Mouse (Mus musculus) CH12F3 (cell line): ENCODE results near the gene Fkbp14.

Experiments
- in situ Hi-C: fragments of 300-500 bp; cut with MboI; formaldehyde crosslinking; loops from 2 replicates; pipeline ENCODE4 v1.14.3; 2020; ENCODE audit warnings: low sequenced_read_pairs

Fkbp14 gene

DNA sequence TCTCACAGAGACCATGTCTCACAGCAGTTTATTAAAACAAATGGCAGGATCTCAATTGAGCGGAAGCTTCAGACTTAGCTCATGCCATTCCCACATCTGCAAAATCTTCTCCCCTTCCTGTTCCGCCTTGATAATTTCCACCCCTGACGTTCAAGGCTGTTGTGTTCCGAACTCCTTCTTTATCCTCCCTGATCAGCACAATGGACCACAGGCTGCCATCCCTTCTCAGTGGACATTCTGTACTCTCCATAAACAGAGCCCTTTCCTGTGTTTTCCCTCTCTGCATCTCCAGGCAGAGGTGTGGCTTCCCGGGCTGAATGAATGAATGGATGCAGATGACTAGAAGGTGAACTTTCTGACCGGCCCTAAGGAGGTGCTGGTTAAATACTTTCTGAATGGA is 5.3 kb downstream of the Fkbp14 start:
- in situ Hi-C loops, result loop anchor here (25.0 kb wide), 1 partner anchor 571 kb away; no protein-coding TSS in a partner anchor

DNA sequence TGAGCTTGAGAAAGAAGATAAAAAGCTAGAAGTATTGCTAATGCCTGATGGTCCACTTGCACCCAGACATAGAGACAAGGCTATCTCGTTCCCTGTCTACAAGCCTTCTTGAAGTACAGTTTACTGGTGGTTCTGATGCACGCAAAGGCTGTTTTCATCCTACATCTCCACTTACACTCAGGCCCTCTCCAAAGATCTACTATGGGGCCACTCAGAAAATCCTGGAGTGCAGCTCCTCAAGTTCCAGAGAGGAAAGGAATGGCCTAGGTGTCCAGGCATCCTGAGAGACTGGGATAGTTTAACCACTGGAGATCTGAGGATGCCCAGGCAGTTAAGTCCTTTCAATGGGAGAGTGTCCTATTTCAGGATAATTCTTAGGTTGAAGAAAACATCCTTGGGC is 6.4 kb downstream of the Fkbp14 start:
- in situ Hi-C loops, result loop anchor here (25.0 kb wide), 1 partner anchor 572 kb away; no protein-coding TSS in a partner anchor

DNA sequence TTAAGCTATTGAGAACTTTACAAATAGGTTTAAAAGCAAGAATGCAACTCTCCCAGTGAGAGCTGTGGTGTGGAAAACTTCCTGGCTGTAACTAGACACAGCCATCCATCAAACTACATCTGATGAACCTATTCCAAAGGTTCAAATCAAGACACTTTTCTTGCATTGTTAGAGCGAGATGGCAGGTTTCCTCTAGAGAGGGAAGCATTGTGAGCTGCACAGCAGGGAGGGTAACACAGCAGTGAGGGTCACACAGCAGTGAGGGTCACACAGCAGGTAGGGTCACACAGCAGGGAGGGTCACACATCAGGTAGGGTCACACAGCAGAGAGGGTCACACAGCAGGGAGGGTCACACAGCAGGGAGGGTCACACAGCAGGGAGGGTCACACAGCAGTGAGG is 8.9 kb downstream of the Fkbp14 start:
- in situ Hi-C loops, result loop anchor here (25.0 kb wide), 1 partner anchor 574 kb away; no protein-coding TSS in a partner anchor

DNA sequence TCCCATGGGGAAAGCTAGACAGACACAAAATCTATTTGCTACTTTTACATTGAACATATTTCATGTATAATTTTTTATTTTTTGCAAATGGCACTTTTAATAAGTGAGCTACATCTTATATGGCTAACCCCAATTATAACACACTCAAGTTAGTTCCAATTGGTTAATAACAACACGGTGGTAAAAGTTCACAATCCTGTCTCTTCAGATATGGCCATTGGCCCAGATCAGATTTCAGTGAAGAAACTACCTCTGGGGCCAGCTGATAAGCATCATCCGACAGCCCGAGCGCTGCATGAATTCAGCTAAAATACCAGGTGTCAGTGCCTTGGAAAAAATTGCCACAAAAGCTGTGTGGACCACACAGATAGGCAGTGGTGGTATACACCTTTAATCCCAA is 9.4 kb downstream of the Fkbp14 start:
- in situ Hi-C loops, result loop anchor here (25.0 kb wide), 1 partner anchor 575 kb away; no protein-coding TSS in a partner anchor

DNA sequence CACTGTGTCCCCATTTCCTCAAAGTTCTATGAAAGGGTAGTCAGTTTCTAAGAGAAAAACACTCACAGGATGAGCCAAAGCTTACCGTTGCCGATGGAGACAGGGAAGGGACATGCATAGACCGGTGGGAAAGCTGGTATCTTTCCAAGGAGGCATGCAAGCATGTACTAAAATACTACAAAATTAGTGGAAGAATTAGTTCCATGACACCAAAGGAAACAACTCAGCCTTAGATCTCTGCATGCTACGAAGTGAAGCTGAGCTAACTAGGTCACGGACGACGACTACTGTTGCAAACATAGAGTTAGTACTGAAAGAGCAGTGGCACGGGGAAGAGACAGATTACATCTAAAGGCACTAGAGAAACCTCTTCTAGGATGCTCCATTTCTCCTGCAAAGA is 10.2 kb downstream of the Fkbp14 start:
- in situ Hi-C loops, result loop anchor here (25.0 kb wide), 1 partner anchor 575 kb away; no protein-coding TSS in a partner anchor

DNA sequence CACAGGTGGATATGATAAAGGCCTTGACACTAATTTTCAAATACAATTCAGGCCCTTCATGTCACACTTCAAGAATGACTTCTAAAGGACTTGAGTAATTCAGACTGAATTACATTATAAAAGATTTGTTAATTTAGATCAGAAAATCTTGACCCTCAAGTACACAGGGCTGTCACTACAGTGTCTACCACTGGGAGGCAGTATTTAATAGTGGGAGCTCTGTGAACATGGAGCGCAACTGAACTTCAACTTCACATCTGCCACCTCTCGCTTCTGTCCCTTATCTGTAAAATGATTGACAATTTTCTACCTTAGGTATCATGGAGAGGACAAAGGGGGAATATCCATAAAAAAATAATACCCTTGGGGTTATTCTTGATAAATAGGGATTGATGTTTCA is 10.9 kb downstream of the Fkbp14 start:
- in situ Hi-C loops, result loop anchor here (25.0 kb wide), 1 partner anchor 576 kb away; no protein-coding TSS in a partner anchor

DNA sequence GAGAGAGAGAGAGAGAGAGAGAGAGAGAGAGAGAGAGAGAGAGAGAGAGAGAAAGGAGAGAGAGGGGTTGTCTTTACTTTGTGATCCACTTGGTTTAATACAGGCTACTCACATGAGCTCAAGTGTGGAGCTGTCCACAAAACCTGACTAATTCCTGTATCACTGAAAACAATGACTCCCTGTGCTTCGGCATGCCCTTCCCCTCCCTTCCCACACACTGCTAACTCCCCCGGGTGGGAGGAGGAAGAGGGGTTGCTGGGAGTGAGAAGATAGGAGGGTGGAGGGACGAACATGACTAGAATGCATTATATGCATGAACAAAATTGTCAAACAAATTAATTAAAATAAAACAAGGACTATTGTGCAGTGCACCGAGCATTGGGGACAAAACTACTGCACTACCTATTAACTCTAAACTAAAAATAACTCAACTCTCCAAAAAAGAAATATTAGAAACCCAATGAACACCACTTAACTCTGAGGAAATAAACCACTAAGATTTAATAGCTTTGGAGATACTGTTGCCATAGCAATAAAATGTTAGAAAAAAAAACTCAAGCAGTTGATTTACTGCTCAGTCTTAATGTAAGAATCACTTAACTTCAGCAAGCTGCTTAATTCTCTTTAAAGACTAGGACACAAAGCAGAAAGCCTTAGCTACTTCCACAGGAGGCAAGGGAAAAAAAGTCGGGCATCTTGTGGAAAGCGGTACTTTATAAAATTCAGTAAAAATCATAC is 23.7 kb downstream of the Fkbp14 start:
- in situ Hi-C loops, result no loop called here

DNA sequence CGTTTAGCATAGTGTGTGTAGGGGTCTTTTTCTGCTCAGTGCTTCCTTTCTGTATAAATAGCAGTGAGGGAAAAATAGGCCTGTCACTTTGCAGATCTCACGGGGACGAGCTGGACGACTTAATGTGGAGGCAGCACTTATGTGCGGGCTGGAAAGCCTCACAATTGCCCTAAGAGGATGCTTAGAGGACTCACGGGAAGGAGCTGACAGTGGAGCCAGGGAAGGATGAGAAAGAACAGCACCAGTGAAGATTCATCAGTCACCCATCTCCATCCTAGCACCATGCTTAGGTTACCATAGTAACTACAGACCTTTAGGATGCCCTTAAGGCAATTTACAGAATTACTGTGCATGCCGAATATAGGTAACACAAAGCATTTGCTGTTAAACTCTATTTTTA is 27.3 kb downstream of the Fkbp14 start:
- in situ Hi-C loops, result no loop called here

DNA sequence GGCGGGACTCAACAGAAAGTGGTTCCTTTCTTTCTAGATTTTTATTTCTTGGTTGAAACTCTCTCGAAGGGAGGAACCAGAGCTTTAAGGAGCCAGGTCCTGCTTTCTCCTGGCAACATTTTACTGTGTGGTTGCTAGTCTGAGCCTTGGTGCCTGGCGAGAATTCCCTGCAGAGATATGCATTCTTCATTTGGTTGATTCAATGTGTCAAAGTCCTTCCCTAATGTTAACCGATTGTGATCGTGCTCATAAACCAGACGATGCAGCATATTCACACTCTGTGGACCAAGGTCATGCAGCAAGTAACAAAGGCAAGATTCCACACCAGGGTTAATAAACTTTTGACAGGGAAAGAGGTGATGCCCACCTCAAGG is 30.6 kb downstream of the Fkbp14 start:
- in situ Hi-C loops, result no loop called here

DNA sequence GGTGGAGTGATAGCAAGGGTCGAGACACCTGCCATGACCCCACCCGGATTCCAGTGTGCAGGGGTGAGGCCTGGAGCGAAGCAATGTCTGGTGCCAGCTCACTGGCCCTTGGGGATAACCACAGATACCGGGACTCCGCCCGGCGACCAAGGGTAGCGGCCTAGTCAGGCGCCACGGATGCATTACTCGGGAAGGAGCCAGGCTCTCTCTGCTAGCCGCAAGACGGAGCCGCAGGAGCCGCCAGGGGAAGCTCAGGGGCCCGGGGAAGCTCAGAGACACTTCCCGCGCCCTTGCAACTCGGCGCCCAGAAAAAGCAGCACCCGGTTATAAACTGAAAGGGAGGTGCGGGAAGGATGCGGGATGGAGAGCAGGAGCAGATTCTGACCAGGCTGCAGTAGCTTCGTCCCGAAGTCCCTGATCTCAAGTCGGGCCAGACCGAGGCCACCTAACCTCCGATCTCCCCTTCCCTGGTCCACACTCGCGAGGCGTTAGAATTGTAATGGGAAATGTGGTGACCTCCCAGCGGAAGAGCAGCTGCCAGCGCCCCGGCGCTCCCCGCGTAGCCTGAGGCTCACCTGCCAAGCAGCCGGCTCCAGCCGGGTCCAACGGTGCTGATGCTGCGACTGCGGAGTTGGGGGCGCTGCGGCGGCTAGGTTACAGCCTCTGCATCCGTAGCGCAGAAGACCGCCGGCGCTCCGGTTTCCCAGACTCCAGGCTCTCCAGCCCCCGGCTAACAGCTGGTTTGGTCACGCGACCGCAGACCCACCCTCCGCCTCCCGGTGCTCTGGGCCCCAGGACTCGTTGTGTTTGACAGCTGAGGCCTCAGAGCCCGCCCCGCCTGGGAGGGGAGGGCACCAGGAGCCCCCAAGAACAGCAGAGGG is 31.2 kb downstream of the Fkbp14 start, which contains the start of gene Scrn1:
Gene Scrn1, minus strand, starts transcription at position 825 of the 881 bp plus-strand sequence.
- in situ Hi-C loops, result no loop called here

DNA sequence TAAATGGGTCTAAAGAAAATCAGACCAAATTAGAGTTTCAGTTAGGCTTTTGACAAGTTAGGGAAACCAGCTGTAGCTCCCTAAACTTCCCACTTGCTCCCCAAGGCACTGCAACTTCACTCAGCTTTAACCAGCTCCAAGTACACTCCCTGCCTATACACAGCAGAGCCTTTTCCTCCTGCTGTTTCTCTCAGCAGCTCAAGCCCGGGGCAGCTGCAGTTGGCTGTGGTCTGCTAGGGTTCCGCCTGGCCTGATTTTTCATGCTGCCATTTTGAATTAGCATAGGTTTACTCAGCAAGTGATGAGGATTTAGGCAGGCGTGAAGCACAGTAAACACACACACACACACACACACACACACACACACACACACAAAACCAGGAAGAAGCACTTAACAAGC is 32.1 kb downstream of the Fkbp14 start:
- in situ Hi-C loops, result no loop called here

DNA sequence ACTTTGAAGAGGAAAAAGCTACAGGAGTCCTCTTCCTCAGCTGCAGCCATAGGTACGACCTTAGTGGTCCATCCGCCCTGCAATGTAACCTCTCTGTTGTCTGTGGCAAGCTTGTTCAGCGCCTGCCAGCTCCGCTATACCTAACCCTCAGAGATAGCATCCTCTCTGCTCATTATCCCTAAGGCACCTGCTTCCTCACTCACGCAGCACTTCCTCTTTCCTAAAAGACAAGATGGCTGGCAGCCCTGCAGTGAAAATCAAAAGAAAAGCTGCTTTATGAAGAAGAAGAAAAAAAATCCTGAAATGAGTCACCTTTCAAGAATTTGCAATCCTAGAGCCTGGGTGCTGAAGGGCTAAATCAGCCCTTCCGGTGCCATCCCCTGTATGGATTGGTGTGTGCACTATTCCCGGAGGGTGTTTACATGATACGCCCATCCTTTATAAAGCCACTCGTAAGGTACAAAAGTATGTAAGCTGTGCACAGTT is 32.6 kb downstream of the Fkbp14 start:
- in situ Hi-C loops, result no loop called here

DNA sequence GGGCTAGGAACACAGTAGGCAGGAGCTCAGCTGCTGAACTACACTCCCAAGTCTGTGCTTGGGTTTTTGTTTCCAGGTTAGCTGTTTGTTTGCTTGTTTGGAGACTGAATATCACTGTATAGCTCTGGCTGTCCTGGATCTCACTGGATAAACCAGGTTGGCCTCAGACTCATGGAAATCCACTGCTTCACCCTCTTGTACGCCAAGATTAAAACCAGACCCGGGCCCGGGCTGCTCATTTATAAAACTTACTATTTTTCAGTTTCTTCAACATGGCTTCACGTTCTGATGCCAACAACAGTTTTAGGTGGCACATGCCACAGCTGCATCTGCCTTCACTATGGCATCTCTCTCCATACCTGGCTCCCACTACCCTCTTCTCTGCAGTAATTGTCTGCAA is 33.5 kb downstream of the Fkbp14 start:
- in situ Hi-C loops, result no loop called here

DNA sequence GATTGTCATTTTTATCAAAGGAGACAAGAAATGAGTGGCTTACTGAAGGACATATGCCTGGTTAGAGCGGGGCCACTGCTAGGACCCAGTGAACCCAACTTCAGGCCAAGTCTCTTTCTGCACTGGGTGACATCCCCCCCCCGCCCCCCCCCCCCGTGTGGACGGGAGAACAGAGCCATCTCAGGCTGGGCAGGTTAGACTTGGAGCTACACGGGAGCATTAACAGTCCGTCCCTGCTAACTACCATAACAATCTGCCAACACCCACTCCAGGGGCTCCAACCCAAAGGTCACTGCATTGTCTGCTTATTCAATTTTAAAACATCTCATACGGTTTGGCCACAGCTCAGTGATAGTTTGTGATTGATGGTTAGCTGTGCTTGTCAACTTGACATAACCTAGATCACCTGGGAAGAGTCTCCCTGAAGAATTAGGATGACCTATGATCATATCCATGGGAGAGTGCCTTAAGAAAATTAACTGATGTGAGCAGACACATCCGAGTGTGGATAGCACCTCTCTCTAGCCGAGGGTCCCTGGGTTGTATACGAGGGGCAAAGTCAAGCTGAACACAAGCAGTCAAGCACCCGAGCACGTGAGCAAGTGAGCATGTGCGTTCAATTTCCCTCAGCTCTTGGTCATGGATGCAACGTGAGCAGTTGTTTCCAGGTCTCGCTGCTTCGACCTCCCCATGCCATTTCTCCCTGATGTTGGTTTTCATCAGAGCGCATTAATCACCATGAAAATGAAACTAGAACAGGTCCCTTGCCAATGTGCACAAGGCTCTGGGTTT is 34.9 kb downstream of the Fkbp14 start:
- in situ Hi-C loops, result no loop called here

DNA sequence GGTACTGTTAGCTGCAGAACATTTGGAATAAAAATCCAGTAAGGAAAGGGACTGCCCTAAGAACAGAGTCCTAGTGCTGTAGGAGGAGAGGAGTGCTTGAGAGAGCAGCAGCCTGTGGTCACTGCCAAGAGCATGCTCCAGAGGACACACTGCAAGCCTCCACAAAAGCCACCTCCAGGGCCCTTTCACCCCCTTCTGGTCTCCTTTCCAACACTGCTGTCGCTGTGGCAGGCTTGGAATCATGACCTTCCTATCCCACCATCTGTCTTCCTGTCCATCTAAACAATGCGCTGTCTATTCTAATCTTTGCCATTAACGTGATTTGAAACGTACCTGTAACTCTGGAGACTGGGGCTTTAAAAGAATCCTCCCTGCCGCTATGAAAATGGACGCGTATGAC is 38.6 kb downstream of the Fkbp14 start:
- in situ Hi-C loops, result no loop called here

DNA sequence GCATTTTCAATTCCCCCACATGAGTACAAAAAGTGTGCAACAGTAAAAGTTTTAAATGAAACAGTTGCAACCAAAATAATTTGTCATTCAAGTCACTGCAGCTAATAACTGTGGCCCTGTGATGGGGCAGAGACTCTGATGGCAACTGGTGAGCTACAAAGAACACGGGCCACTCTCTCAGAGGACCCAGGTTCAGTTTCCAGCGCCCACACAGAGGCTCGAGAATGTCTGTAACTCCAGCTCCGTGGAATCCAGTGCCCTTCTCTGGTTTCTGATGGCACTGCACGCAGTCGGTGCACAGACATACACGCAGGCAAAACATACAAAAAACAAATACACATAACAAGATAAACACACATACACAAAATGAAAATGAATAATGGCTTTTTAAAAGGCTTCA is 39.4 kb downstream of the Fkbp14 start:
- in situ Hi-C loops, result no loop called here

DNA sequence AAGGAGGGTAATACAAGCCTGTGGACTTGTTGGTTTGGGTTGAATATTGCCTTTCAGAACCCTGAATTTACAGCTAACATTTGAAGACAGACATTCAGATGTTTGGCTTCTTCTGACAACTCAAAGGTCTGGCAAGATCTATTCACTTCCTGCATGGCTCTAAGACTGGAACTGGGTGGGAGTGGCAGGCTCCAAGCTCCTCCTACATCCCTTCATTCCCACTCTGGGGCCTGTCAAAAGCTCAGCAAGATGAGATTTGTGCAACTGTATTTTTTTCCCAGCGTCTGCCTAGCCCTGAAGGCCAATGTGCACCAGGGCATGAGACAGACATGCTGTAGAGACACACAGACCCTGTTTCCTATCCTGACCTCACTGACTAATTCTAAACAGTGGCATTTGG is 41.3 kb downstream of the Fkbp14 start:
- in situ Hi-C loops, result no loop called here

DNA sequence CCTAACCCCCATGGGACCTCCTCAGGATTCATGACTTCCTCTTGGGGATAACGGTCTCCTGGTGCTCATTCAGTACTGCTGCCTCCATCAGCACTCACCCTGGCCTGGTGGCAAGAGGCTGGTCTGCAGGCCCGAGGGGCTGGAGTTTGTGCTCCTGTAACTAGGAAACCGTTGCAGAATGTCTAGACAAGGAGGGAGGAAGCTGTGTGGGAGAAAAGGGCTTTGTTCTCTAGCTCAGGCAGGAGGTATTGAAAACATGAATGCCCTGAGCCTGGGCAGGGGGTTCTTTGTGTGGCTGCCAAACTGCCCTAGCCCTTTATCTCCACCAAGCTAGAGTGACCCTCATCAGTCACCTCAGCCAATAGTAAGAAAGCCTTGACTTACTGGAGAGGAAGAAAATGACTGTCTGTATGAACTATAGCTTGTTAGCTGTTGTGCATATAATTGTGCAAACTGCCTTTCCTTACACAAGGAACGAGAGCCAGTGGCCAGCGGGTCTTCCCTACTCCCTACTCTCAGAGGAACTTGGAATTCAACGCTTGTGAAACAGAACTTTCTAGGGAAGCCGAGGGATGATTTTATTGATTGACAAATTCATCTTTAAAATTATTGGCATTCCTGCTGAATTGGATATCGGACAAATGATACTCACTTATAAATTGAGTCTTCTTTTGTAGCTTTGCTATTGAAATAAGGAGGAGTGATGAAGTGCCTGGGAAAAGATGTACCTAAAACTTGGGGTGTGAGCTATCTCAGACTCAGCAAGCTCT is 42.6 kb downstream of the Fkbp14 start:
- in situ Hi-C loops, result no loop called here

DNA sequence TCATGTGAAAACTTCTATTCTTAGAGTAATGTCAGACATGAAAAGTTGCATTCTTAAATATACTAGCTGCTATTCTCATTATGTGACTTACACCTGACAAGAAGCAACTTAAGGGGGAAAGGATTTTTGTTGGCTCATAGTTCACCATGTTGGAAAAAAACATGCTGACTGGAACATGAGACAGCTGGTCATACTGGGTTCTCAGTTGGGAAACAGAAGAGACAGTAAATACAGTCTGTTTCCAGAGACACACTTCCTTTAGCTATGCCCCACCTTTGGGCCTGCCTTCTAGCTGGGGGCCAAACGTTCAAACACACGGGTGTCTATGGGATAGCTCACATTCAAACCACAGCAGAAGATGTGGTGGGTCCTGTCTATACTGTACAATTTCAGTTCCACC is 43.5 kb downstream of the Fkbp14 start:
- in situ Hi-C loops, result no loop called here
